Mouse (Mus musculus) neural tube, embryonic 11.5 days (tissue): ENCODE measurements around the gene Spag16. TPM values are rescaled to one million over a fixed set of nuclear protein-coding genes. Genes with fewer than 3 reads are reported as not detected.

ENCODE experiments used
- ATAC-seq: fragments of 200-750 bp; cut with Nextera tagmentation; 2 replicates; pipeline ENCODE4 v1.8.0; 2017; ENCODE audit warnings: moderate number of reproducible peaks, mild to moderate bottlenecking, moderate TSS enrichment, moderate library complexity; ENCODE audit not compliant: insufficient read depth, low FRiP score, low TSS enrichment
- DNase-seq: peaks from one replicate; pipeline ENCODE4 v3.0.0-alpha.2; 2015; ENCODE audit warnings: low spot score
- H3K27ac ChIP-seq: fragments of 300-500 bp; sonication (generic); 2 replicates; pipeline ENCODE4 v1.5.1; 2014; ENCODE audit warnings: low read depth, mild to moderate bottlenecking, low read length
- H3K27me3 ChIP-seq: fragments of 300-500 bp; sonication (generic); 2 replicates; pipeline ENCODE4 v1.6.1; 2014; ENCODE audit warnings: mild to moderate bottlenecking, low read length, mixed read lengths; ENCODE audit not compliant: control insufficient read depth, insufficient read depth
- H3K36me3 ChIP-seq: fragments of 300-500 bp; sonication (generic); 2 replicates; pipeline ENCODE4 v1.6.1; 2014; ENCODE audit warnings: mild to moderate bottlenecking, low read length, moderate library complexity, mixed read lengths; ENCODE audit not compliant: control insufficient read depth, insufficient read depth
- H3K4me1 ChIP-seq: fragments of 300-500 bp; sonication (generic); 2 replicates; pipeline ENCODE4 v1.6.1; 2014; ENCODE audit warnings: low read length, mixed read lengths; ENCODE audit not compliant: control insufficient read depth, insufficient read depth
- H3K4me2 ChIP-seq: fragments of 300-500 bp; sonication (generic); 2 replicates; pipeline ENCODE4 v1.6.1; 2014; ENCODE audit warnings: low read depth, mild to moderate bottlenecking, moderate library complexity
- H3K4me3 ChIP-seq: fragments of 300-500 bp; sonication (generic); 2 replicates; pipeline ENCODE4 v1.5.1; 2014; ENCODE audit warnings: low read depth, low read length
- H3K9ac ChIP-seq: fragments of 300-500 bp; sonication (generic); 2 replicates; pipeline ENCODE4 v1.6.1; 2014; ENCODE audit warnings: mild to moderate bottlenecking, low read length
- H3K9me3 ChIP-seq: fragments of 300-500 bp; sonication (generic); 2 replicates; pipeline ENCODE4 v1.6.1; 2016; ENCODE audit warnings: low read length; ENCODE audit not compliant: control insufficient read depth
- WGBS: fragments of 180-500 bp; shearing (Covaris S2); extraction: QIAGEN DNeasy Blood & Tissue Kit; methylation state at CpG from one replicate; pipeline ENCODE4 v1.1.7; 2014; 5-methylcytosine and 5-hydroxymethylcytosine counted together
- polyA plus RNA-seq: library from polyadenylated mRNA; unstranded; fragments of >200 nt; fragmentation: Nextera tagmentation; extraction: Ambion mirVana; gene quantifications from 2 replicates; pipeline ENCODE4 v1.2.1, GENCODE M21; 2014

Gene Spag16
- polyA plus RNA-seq, 1 experiment from 2014 or later = 2.2 TPM

DNA sequence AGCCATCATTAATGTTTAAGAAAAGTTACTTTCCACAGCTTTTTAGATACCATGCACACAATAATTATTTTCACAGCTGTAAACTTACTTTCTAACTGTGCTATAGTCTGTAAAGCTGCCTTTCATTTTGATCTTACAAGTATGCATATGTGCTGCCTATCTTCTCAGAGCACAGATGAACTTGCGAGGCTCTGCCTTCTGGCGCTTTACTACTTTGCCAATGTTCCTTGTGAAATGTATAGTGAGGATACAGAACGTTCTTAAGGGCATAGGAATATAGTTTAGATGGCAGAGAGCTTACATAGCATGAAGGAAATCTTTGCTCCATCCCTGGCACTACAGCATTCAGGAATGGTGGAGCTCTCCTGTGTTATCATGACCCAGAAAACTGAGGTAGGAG lies 210.6 kb downstream of the Spag16 start:
- Histone ChIP-seq H3K4me2 (no peak overlapping the region), H3K27me3 (no peaks in the 10 kb centered on the region), H3K27ac (no peak overlapping the region), H3K9ac (no peak overlapping the region), H3K9me3 (no peaks in the 10 kb centered on the region), H3K4me3 (no peak overlapping the region), H3K36me3 (no peaks in the 10 kb centered on the region), H3K4me1 (no peaks in the 10 kb centered on the region)
- 84% methylated on average over 3 of the region's 3 CpGs for WGBS
- DNase-seq (no peak), ATAC-seq (no peak)

- H3K27me3 ChIP-seq = no peaks in the 10 kb centered on the region
- H3K4me3 ChIP-seq = no peak overlapping the region
- ATAC-seq (no peak), DNase-seq (no peak)
- no peaks in the 10 kb centered on the region for H3K36me3 ChIP-seq
- 64% methylated on average over 1 of the region's 1 CpGs for WGBS
- H3K4me2 ChIP-seq = no peak overlapping the region
- no peaks in the 10 kb centered on the region for H3K4me1 ChIP-seq
- no peaks in the 10 kb centered on the region for H3K9me3 ChIP-seq
- H3K27ac ChIP-seq = no peak overlapping the region
- no peak overlapping the region for H3K9ac ChIP-seq
These were observed 240.6 kb downstream of the Spag16 start for GRCm38 (mm10) chr1:70067404-70067803.

GRCm38 (mm10) chr1:70073440-70073839 lies 246.7 kb downstream of the Spag16 start:
- H3K4me2 ChIP-seq = no peak overlapping the region
- ATAC-seq (peak; percentile 71; the same call in 1 of the 2 replicates), DNase-seq (no peak)
- H3K27me3 ChIP-seq = no peaks in the 10 kb centered on the region
- H3K4me3 ChIP-seq = no peak overlapping the region
- no peaks in the 10 kb centered on the region for H3K36me3 ChIP-seq
- no peak overlapping the region for H3K9ac ChIP-seq
- H3K9me3 ChIP-seq = no peaks in the 10 kb centered on the region
- H3K27ac ChIP-seq = no peak overlapping the region
- WGBS = 36% methylated on average over 6 of the region's 6 CpGs
- H3K4me1 ChIP-seq = no peaks in the 10 kb centered on the region

GRCm38 (mm10) chr1:70078806-70079205 lies 252.0 kb downstream of the Spag16 start:
- no peak overlapping the region for H3K4me3 ChIP-seq
- no peaks in the 10 kb centered on the region for H3K27me3 ChIP-seq
- WGBS = 86% methylated on average over 6 of the region's 6 CpGs
- ATAC-seq = no peak
- no peak overlapping the region for H3K4me2 ChIP-seq
- H3K27ac ChIP-seq = no peak overlapping the region
- no peaks in the 10 kb centered on the region for H3K4me1 ChIP-seq
- H3K9me3 ChIP-seq = no peaks in the 10 kb centered on the region
- no peak overlapping the region for H3K9ac ChIP-seq
- DNase-seq = no peak
- H3K36me3 ChIP-seq = no peaks in the 10 kb centered on the region

GRCm38 (mm10) chr1:70082208-70082878 lies 255.6 kb downstream of the Spag16 start:
- Histone ChIP-seq H3K4me2 (no peak overlapping the region), H3K27ac (no peak overlapping the region), H3K4me1 (no peaks in the 10 kb centered on the region), H3K36me3 (no peaks in the 10 kb centered on the region), H3K9me3 (no peaks in the 10 kb centered on the region), H3K4me3 (no peak overlapping the region), H3K9ac (no peak overlapping the region), H3K27me3 (no peaks in the 10 kb centered on the region)
- WGBS = 72% methylated on average over 7 of the region's 7 CpGs
- no peak for DNase-seq
- ATAC-seq = peak; percentile 32; the same call in 1 of the 2 replicates

- Histone ChIP-seq H3K27me3 (no peaks in the 10 kb centered on the region), H3K27ac (no peak overlapping the region), H3K9ac (no peak overlapping the region), H3K36me3 (no peaks in the 10 kb centered on the region), H3K4me1 (no peaks in the 10 kb centered on the region), H3K9me3 (no peaks in the 10 kb centered on the region), H3K4me2 (no peak overlapping the region), H3K4me3 (no peak overlapping the region)
- ATAC-seq = no peak
- no peak for DNase-seq
- 89% methylated on average over 8 of the region's 8 CpGs for WGBS
These were observed 277.9 kb downstream of the Spag16 start for GRCm38 (mm10) chr1:70104683-70105082.

DNA sequence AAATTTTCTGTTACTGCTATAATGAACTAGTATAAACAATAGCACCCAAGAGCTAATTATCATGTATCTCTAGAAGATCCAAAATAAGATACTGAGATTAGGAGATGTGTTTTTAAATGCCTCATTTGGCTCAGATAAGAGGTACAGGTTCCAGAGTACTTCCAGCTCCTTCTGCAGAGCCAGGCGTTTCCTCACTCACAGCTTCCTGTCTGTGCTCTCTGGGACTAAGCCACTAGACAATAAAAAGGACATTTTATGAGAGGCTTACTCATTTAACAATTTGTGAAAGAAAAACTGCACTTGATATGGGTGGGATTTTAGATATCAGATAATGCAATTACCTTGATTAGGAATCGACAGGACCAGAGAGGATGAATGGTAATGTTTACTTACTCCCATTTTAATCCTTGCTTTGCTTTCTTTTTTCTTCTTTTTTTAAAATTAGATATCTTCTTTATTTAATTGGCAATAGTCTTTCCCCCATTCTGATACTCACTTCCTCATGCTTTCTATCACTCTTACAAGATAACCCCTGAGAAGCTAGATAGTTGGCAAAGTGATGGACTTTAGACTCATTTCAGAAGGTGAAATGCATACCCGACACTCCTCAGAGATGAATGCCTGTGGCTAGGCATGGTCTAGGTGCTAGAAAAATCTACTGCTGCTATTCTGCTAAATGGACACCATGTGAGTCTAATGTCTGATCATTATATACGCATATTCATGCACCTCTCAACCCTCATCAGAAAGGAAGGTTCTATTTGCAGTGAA lies 289.6 kb downstream of the Spag16 start:
- 89% methylated on average over 4 of the region's 4 CpGs for WGBS
- H3K9me3 ChIP-seq = no peaks in the 10 kb centered on the region
- DNase-seq = no peak
- H3K4me3 ChIP-seq = no peak overlapping the region
- no peaks in the 10 kb centered on the region for H3K36me3 ChIP-seq
- H3K4me1 ChIP-seq = no peaks in the 10 kb centered on the region
- no peak overlapping the region for H3K9ac ChIP-seq
- no peaks in the 10 kb centered on the region for H3K27me3 ChIP-seq
- H3K27ac ChIP-seq = no peak overlapping the region
- no peak overlapping the region for H3K4me2 ChIP-seq
- ATAC-seq = no peak

GRCm38 (mm10) chr1:70128035-70128434 lies 301.3 kb downstream of the Spag16 start:
- no peak overlapping the region for H3K9ac ChIP-seq
- no peak overlapping the region for H3K4me2 ChIP-seq
- no peak overlapping the region for H3K27ac ChIP-seq
- no peak overlapping the region for H3K4me3 ChIP-seq
- WGBS = 68% methylated on average over 2 of the region's 2 CpGs
- DNase-seq (no peak), ATAC-seq (no peak)
- no peaks in the 10 kb centered on the region for H3K4me1 ChIP-seq
- no peaks in the 10 kb centered on the region for H3K9me3 ChIP-seq
- H3K36me3 ChIP-seq = no peaks in the 10 kb centered on the region
- H3K27me3 ChIP-seq = no peaks in the 10 kb centered on the region

DNA sequence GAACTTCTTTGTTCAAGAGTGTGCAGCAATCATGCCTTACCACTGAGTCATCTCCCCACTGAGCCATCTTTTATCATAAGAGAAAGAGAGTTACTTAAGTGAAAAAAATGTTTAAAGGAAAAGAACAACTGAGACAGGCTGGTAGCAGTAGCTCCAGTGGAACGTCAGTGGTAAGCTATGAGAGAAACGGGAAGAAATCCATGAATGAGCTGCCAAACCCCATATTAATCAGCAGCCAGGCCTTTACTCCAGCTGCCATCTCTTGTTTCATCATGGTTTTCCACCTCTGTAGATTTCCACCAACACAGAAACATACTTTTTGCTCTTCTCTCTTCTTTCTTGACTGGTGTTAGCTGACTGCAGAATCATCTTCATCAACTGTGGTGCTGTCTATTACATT lies 308.8 kb downstream of the Spag16 start:
- Histone ChIP-seq H3K4me3 (no peak overlapping the region), H3K27me3 (no peaks in the 10 kb centered on the region), H3K36me3 (no peaks in the 10 kb centered on the region), H3K9ac (no peak overlapping the region), H3K9me3 (no peaks in the 10 kb centered on the region), H3K27ac (no peak overlapping the region), H3K4me1 (no peaks in the 10 kb centered on the region), H3K4me2 (no peak overlapping the region)
- no peak for DNase-seq
- no peak for ATAC-seq
- 77% methylated on average over 2 of the region's 2 CpGs for WGBS
